Mouse (Mus musculus) midbrain, embryonic 13.5 days (tissue): ENCODE measurements around the gene Cdk5r1. TPM values are rescaled to one million over a fixed set of nuclear protein-coding genes. Genes with fewer than 3 reads are reported as not detected.

Source experiments
- ATAC-seq: fragments of 200-750 bp; cut with Nextera tagmentation; 2 replicates; pipeline ENCODE4 v1.8.0; 2017; ENCODE audit warnings: mild to moderate bottlenecking, moderate TSS enrichment, moderate library complexity
- H3K27ac ChIP-seq: fragments of 300-500 bp; sonication (generic); 2 replicates; pipeline ENCODE4 v1.5.1; 2015; ENCODE audit warnings: inconsistent platforms, mild to moderate bottlenecking, moderate library complexity
- H3K27me3 ChIP-seq: fragments of 300-500 bp; sonication (generic); 2 replicates; pipeline ENCODE4 v1.6.1; 2015; ENCODE audit warnings: mild to moderate bottlenecking, inconsistent platforms
- H3K36me3 ChIP-seq: fragments of 300-500 bp; sonication (generic); 2 replicates; pipeline ENCODE4 v1.6.1; 2015; ENCODE audit warnings: mild to moderate bottlenecking, inconsistent platforms
- H3K4me1 ChIP-seq: fragments of 300-500 bp; sonication (generic); replicated peaks from 2 replicates; pipeline ENCODE4 v1.6.1; 2015; ENCODE audit warnings: inconsistent platforms
- H3K4me2 ChIP-seq: fragments of 300-500 bp; sonication (generic); replicated peaks from 2 replicates; pipeline ENCODE4 v1.6.1; 2015; ENCODE audit warnings: moderate library complexity, mild to moderate bottlenecking, inconsistent platforms
- H3K4me3 ChIP-seq: fragments of 300-500 bp; sonication (generic); replicated peaks from 2 replicates; pipeline ENCODE4 v1.5.1; 2015; ENCODE audit warnings: mild to moderate bottlenecking, inconsistent platforms
- H3K9ac ChIP-seq: fragments of 300-500 bp; sonication (generic); replicated peaks from 2 replicates; pipeline ENCODE4 v1.6.1; 2015; ENCODE audit warnings: mild to moderate bottlenecking, inconsistent platforms
- H3K9me3 ChIP-seq: fragments of 300-500 bp; sonication (generic); 2 replicates; pipeline ENCODE4 v1.6.1; 2016; ENCODE audit warnings: mild to moderate bottlenecking, inconsistent platforms
- WGBS: fragments of 180-500 bp; shearing (Covaris S2); methylation state at CpG from one replicate; pipeline ENCODE4 v1.1.7; 2015; 5-methylcytosine and 5-hydroxymethylcytosine counted together
- polyA plus RNA-seq: library from polyadenylated mRNA; unstranded; fragments of >200 nt; fragmentation: Nextera tagmentation; extraction: Ambion mirVana; gene quantifications from 2 replicates; pipeline ENCODE4 v1.2.1, GENCODE M21; 2015

Cdk5r1 gene
- polyA plus RNA-seq, 1 experiment from 2014 or later: 98.6 TPM

GRCm38 (mm10) chr11:80508361-80509175 is 31.7 kb downstream of the Cdk5r1 start:
- ATAC-seq: no peak
- 38% methylated on average over 19 of the region's 19 CpGs for WGBS
- H3K4me2 ChIP-seq: no peak overlapping the region
- H3K4me3 ChIP-seq: no peak overlapping the region
- peaks cover 8% of the 10 kb centered on the region; the same call in 1 of the 2 replicates for H3K27me3 ChIP-seq
- peaks cover 56% of the 10 kb centered on the region for H3K4me1 ChIP-seq
- H3K9me3 ChIP-seq: no peaks in the 10 kb centered on the region
- no peaks in the 10 kb centered on the region for H3K36me3 ChIP-seq
- H3K27ac ChIP-seq: peak overlapping the region; percentile 74
- peak overlapping the region; percentile 39 for H3K9ac ChIP-seq

GRCm38 (mm10) chr11:80509176-80509506 is 32.3 kb downstream of the Cdk5r1 start:
- Histone ChIP-seq H3K4me1 (peaks cover 58% of the 10 kb centered on the region), H3K27me3 (peaks cover 8% of the 10 kb centered on the region; the same call in 1 of the 2 replicates), H3K9me3 (no peaks in the 10 kb centered on the region), H3K4me2 (no peak overlapping the region), H3K4me3 (no peak overlapping the region), H3K9ac (peak overlapping the region; percentile 39), H3K27ac (peak overlapping the region; percentile 74), H3K36me3 (no peaks in the 10 kb centered on the region)
- ATAC-seq: no peak
- WGBS: 65% methylated on average over 5 of the region's 5 CpGs

GRCm38 (mm10) chr11:80510124-80510523 is 33.3 kb downstream of the Cdk5r1 start:
- H3K4me2 ChIP-seq: no peak overlapping the region
- no peaks in the 10 kb centered on the region for H3K36me3 ChIP-seq
- H3K4me1 ChIP-seq: peaks cover 57% of the 10 kb centered on the region
- no peaks in the 10 kb centered on the region for H3K9me3 ChIP-seq
- no peak overlapping the region for H3K9ac ChIP-seq
- H3K4me3 ChIP-seq: no peak overlapping the region
- ATAC-seq: no peak
- peaks cover 8% of the 10 kb centered on the region; the same call in 1 of the 2 replicates for H3K27me3 ChIP-seq
- H3K27ac ChIP-seq: no peak overlapping the region
- 86% methylated on average over 10 of the region's 10 CpGs for WGBS

GRCm38 (mm10) chr11:80512313-80513056 is 35.7 kb downstream of the Cdk5r1 start:
- no peak for ATAC-seq
- H3K36me3 ChIP-seq: no peaks in the 10 kb centered on the region
- no peak overlapping the region for H3K27ac ChIP-seq
- no peaks in the 10 kb centered on the region for H3K9me3 ChIP-seq
- H3K4me3 ChIP-seq: no peak overlapping the region
- 56% methylated on average over 19 of the region's 19 CpGs for WGBS
- H3K4me2 ChIP-seq: no peak overlapping the region
- H3K9ac ChIP-seq: no peak overlapping the region
- H3K27me3 ChIP-seq: peaks cover 13% of the 10 kb centered on the region; the same call in 1 of the 2 replicates
- peaks cover 65% of the 10 kb centered on the region for H3K4me1 ChIP-seq

- ATAC-seq: no peak
- no peaks in the 10 kb centered on the region for H3K36me3 ChIP-seq
- H3K27me3 ChIP-seq: peaks cover 13% of the 10 kb centered on the region; the same call in 1 of the 2 replicates
- 58% methylated on average over 7 of the region's 7 CpGs for WGBS
- H3K4me2 ChIP-seq: no peak overlapping the region
- H3K4me1 ChIP-seq: peaks cover 67% of the 10 kb centered on the region
- no peaks in the 10 kb centered on the region for H3K9me3 ChIP-seq
- H3K4me3 ChIP-seq: no peak overlapping the region
- no peak overlapping the region for H3K27ac ChIP-seq
- no peak overlapping the region for H3K9ac ChIP-seq
These were observed 37.0 kb downstream of the Cdk5r1 start for GRCm38 (mm10) chr11:80513796-80514195.

GRCm38 (mm10) chr11:80515346-80515745 is 38.5 kb downstream of the Cdk5r1 start:
- 56% methylated on average over 1 of the region's 1 CpGs for WGBS
- peaks cover 70% of the 10 kb centered on the region for H3K4me1 ChIP-seq
- H3K4me2 ChIP-seq: no peak overlapping the region
- no peak for ATAC-seq
- H3K36me3 ChIP-seq: no peaks in the 10 kb centered on the region
- no peaks in the 10 kb centered on the region for H3K9me3 ChIP-seq
- peaks cover 13% of the 10 kb centered on the region; the same call in 1 of the 2 replicates for H3K27me3 ChIP-seq
- H3K4me3 ChIP-seq: no peak overlapping the region
- no peak overlapping the region; the same call in 1 of the 2 replicates for H3K9ac ChIP-seq
- H3K27ac ChIP-seq: peak overlapping the region; percentile 10; the same call in 1 of the 2 replicates

GRCm38 (mm10) chr11:80515895-80516294 is 39.1 kb downstream of the Cdk5r1 start:
- no peaks in the 10 kb centered on the region for H3K36me3 ChIP-seq
- H3K9me3 ChIP-seq: no peaks in the 10 kb centered on the region
- H3K27ac ChIP-seq: peak overlapping the region; percentile 10; the same call in 1 of the 2 replicates
- no peak overlapping the region for H3K4me2 ChIP-seq
- 81% methylated on average over 8 of the region's 8 CpGs for WGBS
- H3K4me3 ChIP-seq: no peak overlapping the region
- H3K4me1 ChIP-seq: peaks cover 70% of the 10 kb centered on the region
- no peak for ATAC-seq
- peak overlapping the region; percentile 3; the same call in 1 of the 2 replicates for H3K9ac ChIP-seq
- peaks cover 12% of the 10 kb centered on the region; the same call in 1 of the 2 replicates for H3K27me3 ChIP-seq

GRCm38 (mm10) chr11:80518421-80519367 is 41.9 kb downstream of the Cdk5r1 start:
- Histone ChIP-seq H3K36me3 (no peaks in the 10 kb centered on the region), H3K27ac (peak overlapping the region; percentile 93), H3K4me2 (peak overlapping the region; percentile 13; the same call in 1 of the 2 replicates), H3K9me3 (no peaks in the 10 kb centered on the region), H3K9ac (peak overlapping the region; percentile 21), H3K4me3 (no peak overlapping the region), H3K4me1 (peaks cover 55% of the 10 kb centered on the region), H3K27me3 (peaks cover 5% of the 10 kb centered on the region; the same call in 1 of the 2 replicates)
- 14% methylated on average over 9 of the region's 9 CpGs for WGBS
- ATAC-seq: peak; percentile 98

GRCm38 (mm10) chr11:80521148-80521547 is 44.3 kb downstream of the Cdk5r1 start:
- WGBS: 81% methylated on average over 2 of the region's 2 CpGs
- Histone ChIP-seq H3K4me2 (no peak overlapping the region), H3K4me3 (no peak overlapping the region), H3K4me1 (peaks cover 32% of the 10 kb centered on the region), H3K9me3 (no peaks in the 10 kb centered on the region), H3K36me3 (no peaks in the 10 kb centered on the region), H3K27ac (no peak overlapping the region), H3K27me3 (no peaks in the 10 kb centered on the region), H3K9ac (no peak overlapping the region)
- no peak for ATAC-seq

- Histone ChIP-seq H3K9ac (no peak overlapping the region), H3K27ac (no peak overlapping the region), H3K27me3 (no peaks in the 10 kb centered on the region), H3K4me3 (no peak overlapping the region), H3K4me2 (no peak overlapping the region), H3K9me3 (no peaks in the 10 kb centered on the region), H3K36me3 (no peaks in the 10 kb centered on the region), H3K4me1 (peaks cover 24% of the 10 kb centered on the region)
- no peak for ATAC-seq
- WGBS: 63% methylated on average over 2 of the region's 2 CpGs
These were observed 46.0 kb downstream of the Cdk5r1 start for GRCm38 (mm10) chr11:80522852-80523251.

- no peaks in the 10 kb centered on the region for H3K9me3 ChIP-seq
- H3K4me3 ChIP-seq: no peak overlapping the region
- WGBS: 59% methylated on average over 4 of the region's 4 CpGs
- no peak overlapping the region for H3K4me2 ChIP-seq
- H3K9ac ChIP-seq: no peak overlapping the region
- no peaks in the 10 kb centered on the region for H3K27me3 ChIP-seq
- H3K4me1 ChIP-seq: peaks cover 18% of the 10 kb centered on the region
- no peaks in the 10 kb centered on the region for H3K36me3 ChIP-seq
- no peak overlapping the region for H3K27ac ChIP-seq
- no peak for ATAC-seq
These were observed 46.6 kb downstream of the Cdk5r1 start for GRCm38 (mm10) chr11:80523410-80523809.
